Comparison of ENCODE assay signal across 12 mouse cellular contexts in genomic region chr4:48225604-48226003, GRCm38 (mm10). TPM values are rescaled to one million over a fixed set of nuclear protein-coding genes. Genes with fewer than 3 reads are reported as not detected.
DNase-seq lines count a peak whose midpoint lies in the region; ATAC-seq and TF ChIP-seq lines count a peak whose summit lies in the region.
"Had no signal": no experiment of that assay in that cellular context is flagged by ENCODE, and none has a peak within 500 bp of the region (broad histone marks: within the 10 kb centered on the region; RNA-seq: fewer than 3 reads in every experiment).

No protein-coding gene starts in this region.

- H3K4me3 ChIP-seq in embryonic facial prominence, embryonic 14.5 days (ENCODE audit: low read depth, low read length), result no peak overlapping the region
- H3K4me3 ChIP-seq in embryonic facial prominence, embryonic 10.5 days, result no peak overlapping the region
- no peak overlapping the region for H3K4me3 ChIP-seq in gastrocnemius, adult 2 months
- H3K4me3 ChIP-seq: forebrain, embryonic 13.5 days; liver, embryonic 15.5 days had no signal

- ATAC-seq in embryonic facial prominence, embryonic 14.5 days (ENCODE audit: low read depth), result no peak

- no peak for TF ChIP-seq CTCF in gastrocnemius, adult 2 months (IDR thresholded peaks at IDR 0.05)

- 43% methylated on average over 3 of the region's 3 CpGs for WGBS in embryonic facial prominence, embryonic 14.5 days
- WGBS in embryonic facial prominence, embryonic 10.5 days, result 71% methylated on average over 3 of the region's 3 CpGs
- WGBS in large intestine, adult 2 months, result 16% methylated on average over 3 of the region's 3 CpGs

- H3K27ac ChIP-seq in embryonic facial prominence, embryonic 14.5 days (replicated peaks; ENCODE audit: low read depth, low read length), result no peak overlapping the region
- no peak overlapping the region for H3K27ac ChIP-seq in embryonic facial prominence, embryonic 10.5 days (replicated peaks)
- no peak overlapping the region for H3K27ac ChIP-seq in gastrocnemius, adult 2 months
- H3K27ac ChIP-seq: forebrain, embryonic 13.5 days; liver, embryonic 15.5 days had no signal

- H3K4me2 ChIP-seq in embryonic facial prominence, embryonic 14.5 days (ENCODE audit: low read depth, low read length), result no peak overlapping the region
- H3K4me2 ChIP-seq: forebrain, embryonic 13.5 days; heart, embryonic 11.5 days; liver, embryonic 15.5 days had no signal

- peak; percentile 8 for DNase-seq in embryonic facial prominence, embryonic 14.5 days (ENCODE audit: low spot score)
- no peak for DNase-seq in embryonic facial prominence, embryonic 10.5 days (ENCODE audit: low spot score)
- DNase-seq in 3T3-L1 (ENCODE audit: low read depth, low spot score), result peak; percentile 80
- peak; percentile 34 for DNase-seq in adrenal gland, adult 8-10 months
- peak; percentile 47 for DNase-seq in large intestine, adult 2 months (ENCODE audit: low read depth, low spot score)
- no peak for DNase-seq in gastrocnemius, adult 2 months
- no peak for DNase-seq in spleen, postnatal 10 days (ENCODE audit: low spot score in 2 of 2)
- DNase-seq in cerebellum, postnatal 10 days, result no peak

- H3K27me3 ChIP-seq in embryonic facial prominence, embryonic 14.5 days (replicated peaks; ENCODE audit: control insufficient read depth, insufficient read depth, low read length), result no peaks in the 10 kb centered on the region
- H3K27me3 ChIP-seq in embryonic facial prominence, embryonic 10.5 days (replicated peaks; ENCODE audit: low read depth, poor library complexity, severe bottlenecking), result no peaks in the 10 kb centered on the region
- H3K27me3 ChIP-seq: forebrain, embryonic 13.5 days; liver, embryonic 15.5 days had no signal

- no peaks in the 10 kb centered on the region for H3K36me3 ChIP-seq in embryonic facial prominence, embryonic 14.5 days (ENCODE audit: control insufficient read depth, insufficient read depth, low read length)
- no peaks in the 10 kb centered on the region for H3K36me3 ChIP-seq in embryonic facial prominence, embryonic 10.5 days (replicated peaks)
- H3K36me3 ChIP-seq: liver, embryonic 15.5 days had no signal

- no peaks in the 10 kb centered on the region for H3K9me3 ChIP-seq in embryonic facial prominence, embryonic 14.5 days (ENCODE audit: control insufficient read depth, low read length)
- no peaks in the 10 kb centered on the region for H3K9me3 ChIP-seq in embryonic facial prominence, embryonic 10.5 days
- H3K9me3 ChIP-seq: forebrain, embryonic 13.5 days; G1E; liver, embryonic 15.5 days had no signal

- no peaks in the 10 kb centered on the region for H3K4me1 ChIP-seq in embryonic facial prominence, embryonic 14.5 days (ENCODE audit: control insufficient read depth, insufficient read depth, low read length)
- no peaks in the 10 kb centered on the region for H3K4me1 ChIP-seq in embryonic facial prominence, embryonic 10.5 days
- H3K4me1 ChIP-seq: forebrain, embryonic 13.5 days; liver, embryonic 15.5 days had no signal

- H3K9ac ChIP-seq in embryonic facial prominence, embryonic 14.5 days (ENCODE audit: low read depth, low read length), result no peak overlapping the region
- H3K9ac ChIP-seq: forebrain, embryonic 13.5 days; liver, embryonic 15.5 days had no signal

- intact Hi-C loops in gastrocnemius, adult 2 months (cut with DNase I), result loop anchor here (1.0 to 5.0 kb wide), 2 partner anchors 52 to 156 kb away; partner anchors contain the start of genes Erp44 and Invs

RNA-seq across cellular contexts. Expression of gene Erp44, which starts 53.8 kb away (rescaled TPM):
- polyA plus RNA-seq in embryonic facial prominence, embryonic 14.5 days (2014; fragmentation: Nextera tagmentation; extraction: Ambion mirVana), result 82.0 and 84.1 TPM in 2 replicates
- polyA plus RNA-seq in embryonic facial prominence, embryonic 10.5 days (2016; fragmentation: Nextera tagmentation; extraction: Ambion mirVana), result 57.1 and 60.5 TPM in 2 replicates
- total RNA-seq in adrenal gland, adult 8-10 months (2022), result 10 to 100 TPM; 56.2 to 74.6 (median 68.8) TPM
- polyA plus RNA-seq in large intestine, adult 2 months (2012; rRNA removed), result 22.1 and 22.8 TPM in 2 replicates
- 10 to 100 TPM; 29.8 to 31.9 TPM for total RNA-seq in gastrocnemius, adult 2 months (2021)

RNA-seq across cellular contexts. Expression of gene Invs, which starts 54.0 kb away (rescaled TPM):
- 5.8 and 9.0 TPM in 2 replicates for polyA plus RNA-seq in embryonic facial prominence, embryonic 14.5 days (2014; fragmentation: Nextera tagmentation; extraction: Ambion mirVana)
- 9.8 and 10.2 TPM in 2 replicates for polyA plus RNA-seq in embryonic facial prominence, embryonic 10.5 days (2016; fragmentation: Nextera tagmentation; extraction: Ambion mirVana)
- 10 to 100 TPM; 12.3 to 22.6 (median 17.1) TPM for total RNA-seq in adrenal gland, adult 8-10 months (2022)
- 1.6 and 2.3 TPM in 2 replicates for polyA plus RNA-seq in large intestine, adult 2 months (2012; rRNA removed)
- 1 to 10 TPM; 2.5 to 2.8 TPM for total RNA-seq in gastrocnemius, adult 2 months (2021)

Comparison
In these comparisons a context has a peak if more than half of its experiments do, and no peak if none do; other contexts are left out.
1. DNase-seq: peak in embryonic facial prominence, embryonic 14.5 days (single experiment), 3T3-L1 (single experiment), adrenal gland, adult 8-10 months (single experiment) and large intestine, adult 2 months (single experiment); none in embryonic facial prominence, embryonic 10.5 days (single experiment), gastrocnemius, adult 2 months (single experiment), spleen, postnatal 10 days (0 of 2) and cerebellum, postnatal 10 days (0 of 2).